Mouse (Mus musculus) frontal cortex, adult (tissue): ENCODE data around the gene Man1b1.

Source experiments
- ATAC-seq: cut with Nextera tagmentation; 2 replicates; pipeline ENCODE4 v1.9.2; 2017; ENCODE audit warnings: mild to moderate bottlenecking, moderate library complexity, mixed read lengths; ENCODE audit not compliant: low TSS enrichment

Gene Man1b1

GRCm38 (mm10) chr2:25305587-25306359 lies 26.4 kb upstream of the Man1b1 start:
- no peak for ATAC-seq

- ATAC-seq: no peak
Measured at GRCm38 (mm10) chr2:25310180-25310579, 22.0 kb upstream of the Man1b1 start.

GRCm38 (mm10) chr2:25310969-25311368 lies 21.2 kb upstream of the Man1b1 start:
- no peak for ATAC-seq

- ATAC-seq: no peak
Measured at GRCm38 (mm10) chr2:25311491-25311891, 20.6 kb upstream of the Man1b1 start.

- peak; percentile 67 for ATAC-seq
Measured at GRCm38 (mm10) chr2:25318119-25318966, 13.8 kb upstream of the Man1b1 start.

GRCm38 (mm10) chr2:25318971-25319773 lies 13.0 kb upstream of the Man1b1 start, which contains the start of gene Grin1:
Grin1 (minus strand) TSS chr2:25319187.
- ATAC-seq: peak; percentile 66

GRCm38 (mm10) chr2:25320084-25320483 lies 12.1 kb upstream of the Man1b1 start:
- no peak for ATAC-seq

- no peak for ATAC-seq
Measured at GRCm38 (mm10) chr2:25326036-25326435, 6.1 kb upstream of the Man1b1 start.

- ATAC-seq: no peak
Measured at GRCm38 (mm10) chr2:25328440-25328839, 3.7 kb upstream of the Man1b1 start.

GRCm38 (mm10) chr2:25331470-25331869 lies 668 bp upstream of the Man1b1 start:
- ATAC-seq: no peak

- ATAC-seq: no peak
Measured at GRCm38 (mm10) chr2:25333569-25333968, 1.4 kb downstream of the Man1b1 start.

- ATAC-seq: no peak
Measured at GRCm38 (mm10) chr2:25338303-25338702, 6.2 kb downstream of the Man1b1 start.

GRCm38 (mm10) chr2:25348162-25348561 lies 16.0 kb downstream of the Man1b1 start:
- no peak for ATAC-seq

GRCm38 (mm10) chr2:25349499-25349898 lies 17.4 kb downstream of the Man1b1 start:
- no peak for ATAC-seq

GRCm38 (mm10) chr2:25350701-25351100 lies 18.6 kb downstream of the Man1b1 start:
- no peak for ATAC-seq

GRCm38 (mm10) chr2:25354211-25354610 lies 22.1 kb downstream of the Man1b1 start:
- ATAC-seq: no peak

GRCm38 (mm10) chr2:25355419-25356066 lies 23.4 kb downstream of the Man1b1 start:
- 0 out of 2 replicates have a peak, but pooled peaks have one; percentile 8 for ATAC-seq

GRCm38 (mm10) chr2:25356208-25357079 lies 24.3 kb downstream of the Man1b1 start, which contains the start of gene Dpp7:
Dpp7 (minus strand) TSS chr2:25356359.
- ATAC-seq: peak; percentile 66

- no peak for ATAC-seq
Measured at GRCm38 (mm10) chr2:25359848-25360247, 27.7 kb downstream of the Man1b1 start.

GRCm38 (mm10) chr2:25363478-25364178 lies 31.5 kb downstream of the Man1b1 start:
- no peak for ATAC-seq
